Mouse (Mus musculus) brain, embryonic 14.5 days (tissue): ENCODE measurements at regions not wholly inside any gene's neighbourhood (a gene's known extent, or its start where the extent isn't known, plus 50 kb on each side); places are given as distances from the start of the nearest gene placed in this dataset.

Experiments used
- CTCF ChIP-seq: fragments of 200-500 bp; IDR thresholded peaks from 2 replicates; pipeline ENCODE4 v1.5.1; 2012; ENCODE audit warnings: inconsistent platforms, mild to moderate bottlenecking, moderate library complexity, borderline replicate concordance; ENCODE audit not compliant: insufficient read depth, insufficient read length; ENCODE audit errors: extremely low read depth
- POLR2A ChIP-seq: fragments of 200-500 bp; IDR thresholded peaks from 2 replicates; pipeline ENCODE4 v1.6.1; 2012; ENCODE audit warnings: mild to moderate bottlenecking, inconsistent platforms, borderline replicate concordance; ENCODE audit not compliant: poor library complexity, insufficient read depth, insufficient read length, severe bottlenecking; ENCODE audit errors: extremely low read depth

- TF ChIP-seq CTCF (no peak), POLR2A (no peak)
These were observed 83.2 kb upstream of the Gm6793 start for GRCm38 (mm10) chr8:112097883-112098635.
